Mouse (Mus musculus) adrenal gland (tissue): ENCODE data around the gene Teddm1a.

Source experiments
- microRNA-seq, 2 experiments: library from miRNA; unstranded; fragments of <30 nt; microRNA quantifications; one replicate each; pipeline ENCODE4; 2019

Teddm1a gene

Small RNA genes lying within 50 kb of the gene (microRNA-seq; reads per million reads assigned to microRNA genes)
- 15.4 to 19.9 reads per million in 2 experiments for gene Mir8114
